9 mouse cellular contexts compared by ENCODE assay signal in the genomic region with DNA sequence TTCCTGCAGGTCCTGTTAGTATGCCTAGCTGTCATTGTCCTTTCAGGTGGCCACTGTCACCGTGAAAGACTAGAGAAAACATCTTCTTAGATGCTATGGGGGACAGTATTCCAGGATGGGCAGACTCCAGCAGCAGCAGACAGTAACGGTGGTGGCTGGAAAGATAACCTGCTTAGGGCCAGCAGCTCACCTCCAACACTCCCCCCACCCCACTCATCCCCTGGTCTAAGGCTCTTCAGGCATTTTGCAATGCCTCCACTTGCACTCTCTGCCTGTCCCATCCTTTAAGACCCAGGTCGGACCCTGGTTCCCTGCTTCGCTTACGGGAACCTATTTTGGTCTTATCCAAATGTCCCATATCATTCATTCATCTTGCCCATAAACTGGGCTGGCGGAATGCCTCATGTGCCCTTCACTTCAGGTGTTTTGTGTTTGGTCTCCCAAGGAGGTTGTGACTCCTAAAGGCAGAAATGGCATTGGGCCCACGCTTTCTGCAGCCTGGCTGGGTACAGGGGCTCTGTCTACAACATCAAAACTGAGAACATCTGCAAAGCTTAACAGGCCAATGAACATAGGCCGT. TPM values are rescaled to one million over a fixed set of nuclear protein-coding genes. Genes with fewer than 3 reads are reported as not detected.
DNase-seq lines count a peak whose midpoint lies in the region; ATAC-seq lines count a peak whose summit lies in the region.
"Had no signal": no experiment of that assay in that cellular context is flagged by ENCODE, and none has a peak within 500 bp of the region (broad histone marks: within the 10 kb centered on the region; RNA-seq: fewer than 3 reads in every experiment).

No protein-coding gene starts in this region.

- peak overlapping the region; percentile 91; the same call in 1 of the 2 replicates for H3K9ac ChIP-seq in kidney, embryonic 14.5 days (ENCODE audit: low read depth, low read length)
- H3K9ac ChIP-seq in embryonic facial prominence, embryonic 12.5 days, result no peak overlapping the region
- peak overlapping the region; percentile 86; the same call in 1 of the 2 replicates for H3K9ac ChIP-seq in midbrain, embryonic 14.5 days (replicated peaks; ENCODE audit: low read length)

- H3K4me2 ChIP-seq in kidney, embryonic 14.5 days (replicated peaks; ENCODE audit: low read depth, low read length), result peak overlapping the region; percentile 86
- peak overlapping the region; percentile 73 for H3K4me2 ChIP-seq in embryonic facial prominence, embryonic 12.5 days (replicated peaks)
- H3K4me2 ChIP-seq in midbrain, embryonic 14.5 days (ENCODE audit: low read length), result peak overlapping the region; percentile 97

- no peaks in the 10 kb centered on the region for H3K27me3 ChIP-seq in kidney, embryonic 14.5 days (ENCODE audit: control insufficient read depth, insufficient read depth, low read length)
- no peaks in the 10 kb centered on the region for H3K27me3 ChIP-seq in embryonic facial prominence, embryonic 12.5 days
- H3K27me3 ChIP-seq in hindbrain, embryonic 10.5 days (ENCODE audit: insufficient read depth, poor library complexity, severe bottlenecking), result peaks cover 57% of the 10 kb centered on the region
- H3K27me3 ChIP-seq in midbrain, embryonic 14.5 days (ENCODE audit: control insufficient read depth, insufficient read depth, low read length), result no peaks in the 10 kb centered on the region

- no peaks in the 10 kb centered on the region for H3K9me3 ChIP-seq in kidney, embryonic 14.5 days (ENCODE audit: control insufficient read depth, low read length)
- no peaks in the 10 kb centered on the region for H3K9me3 ChIP-seq in embryonic facial prominence, embryonic 12.5 days
- no peaks in the 10 kb centered on the region for H3K9me3 ChIP-seq in hindbrain, embryonic 10.5 days
- H3K9me3 ChIP-seq in midbrain, embryonic 14.5 days (ENCODE audit: control insufficient read depth, low read length), result no peaks in the 10 kb centered on the region

- peak overlapping the region; percentile 99 for H3K27ac ChIP-seq in kidney, embryonic 14.5 days (ENCODE audit: low read depth, low read length)
- H3K27ac ChIP-seq in embryonic facial prominence, embryonic 12.5 days, result peak overlapping the region; percentile 100
- peak overlapping the region; percentile 98 for H3K27ac ChIP-seq in hindbrain, embryonic 10.5 days
- H3K27ac ChIP-seq in midbrain, embryonic 14.5 days (replicated peaks; ENCODE audit: low read depth, low read length), result peak overlapping the region; percentile 99

- no peak for ATAC-seq in kidney, embryonic 14.5 days (ENCODE audit: low FRiP score, low TSS enrichment)
- ATAC-seq in embryonic facial prominence, embryonic 12.5 days (ENCODE audit: insufficient number of reproducible peaks, insufficient read depth, low FRiP score, low TSS enrichment), result no peak
- ATAC-seq in midbrain, embryonic 14.5 days (ENCODE audit: low FRiP score, low TSS enrichment), result no peak
- ATAC-seq in erythroid progenitor cell, adult 5-6 weeks (replicated peaks; ENCODE audit: low FRiP score, poor library complexity, severe bottlenecking), result no peak

- no peaks in the 10 kb centered on the region for H3K36me3 ChIP-seq in kidney, embryonic 14.5 days (ENCODE audit: control insufficient read depth, insufficient read depth, low read length)
- H3K36me3 ChIP-seq in embryonic facial prominence, embryonic 12.5 days, result no peaks in the 10 kb centered on the region
- no peaks in the 10 kb centered on the region for H3K36me3 ChIP-seq in hindbrain, embryonic 10.5 days
- no peaks in the 10 kb centered on the region for H3K36me3 ChIP-seq in midbrain, embryonic 14.5 days (ENCODE audit: control insufficient read depth, insufficient read depth, low read length)

- peaks cover 47% of the 10 kb centered on the region for H3K4me1 ChIP-seq in kidney, embryonic 14.5 days (ENCODE audit: control insufficient read depth, insufficient read depth, low read length)
- H3K4me1 ChIP-seq in embryonic facial prominence, embryonic 12.5 days, result peaks cover 57% of the 10 kb centered on the region
- peaks cover 88% of the 10 kb centered on the region for H3K4me1 ChIP-seq in hindbrain, embryonic 10.5 days (replicated peaks)
- peaks cover 74% of the 10 kb centered on the region for H3K4me1 ChIP-seq in midbrain, embryonic 14.5 days (ENCODE audit: control insufficient read depth, insufficient read depth, low read length)

- DNase-seq in kidney, postnatal 14 days, result no peak
- no peak for DNase-seq in hindbrain, embryonic 10.5 days (ENCODE audit: low spot score)
- DNase-seq in midbrain, embryonic 14.5 days, result no peak
- DNase-seq in thymus, postnatal 14 days, result no peak
- no peak for DNase-seq in retina, embryonic 14.5 days (ENCODE audit: low spot score)

- H3K4me3 ChIP-seq in kidney, embryonic 14.5 days (ENCODE audit: low read length), result no peak overlapping the region
- H3K4me3 ChIP-seq in embryonic facial prominence, embryonic 12.5 days, result no peak overlapping the region
- H3K4me3 ChIP-seq in hindbrain, embryonic 10.5 days, result peak overlapping the region; percentile 69
- peak overlapping the region; percentile 61 for H3K4me3 ChIP-seq in midbrain, embryonic 14.5 days (replicated peaks; ENCODE audit: low read depth, low read length)

- 54% methylated on average over 8 of the region's 8 CpGs for WGBS in kidney, embryonic 14.5 days
- 52% methylated on average over 8 of the region's 8 CpGs for WGBS in embryonic facial prominence, embryonic 12.5 days
- WGBS in hindbrain, embryonic 10.5 days, result 52% methylated on average over 8 of the region's 8 CpGs
- 59% methylated on average over 8 of the region's 8 CpGs for WGBS in midbrain, embryonic 14.5 days

RNA-seq across cellular contexts. Expression of a gene that starts 17.0 kb away (rescaled TPM):
- polyA plus RNA-seq in kidney, embryonic 14.5 days (2014; fragmentation: Nextera tagmentation; extraction: Ambion mirVana), result 8.3 and 11.0 TPM in 2 replicates
- 23.0 and 24.4 TPM in 2 replicates for polyA plus RNA-seq in embryonic facial prominence, embryonic 12.5 days (2016; fragmentation: Nextera tagmentation; extraction: Ambion mirVana)
- polyA plus RNA-seq in hindbrain, embryonic 10.5 days (2016; fragmentation: Nextera tagmentation; extraction: Ambion mirVana), result 16.5 and 19.3 TPM in 2 replicates
- 12.4 and 19.4 TPM in 2 replicates for polyA plus RNA-seq in midbrain, embryonic 14.5 days (2014; fragmentation: Nextera tagmentation; extraction: Ambion mirVana)
- 5.9 and 10.5 TPM in 2 replicates for total RNA-seq in erythroid progenitor cell, adult 5-6 weeks (2015; ENCODE audit: low replicate concordance)
- total RNA-seq in erythroid progenitor cell, adult 5-6 weeks (2017; ENCODE audit: low replicate concordance), result 5.5 and 11.9 TPM in 2 replicates

RNA-seq across cellular contexts. Expression of a gene that starts 20.7 kb away (rescaled TPM):
- polyA plus RNA-seq in kidney, embryonic 14.5 days (2014; fragmentation: Nextera tagmentation; extraction: Ambion mirVana), result 40.4 and 41.1 TPM in 2 replicates
- polyA plus RNA-seq in embryonic facial prominence, embryonic 12.5 days (2016; fragmentation: Nextera tagmentation; extraction: Ambion mirVana), result 73.5 and 74.7 TPM in 2 replicates
- polyA plus RNA-seq in hindbrain, embryonic 10.5 days (2016; fragmentation: Nextera tagmentation; extraction: Ambion mirVana), result 22.8 and 35.7 TPM in 2 replicates
- 158 and 199 TPM in 2 replicates for polyA plus RNA-seq in midbrain, embryonic 14.5 days (2014; fragmentation: Nextera tagmentation; extraction: Ambion mirVana)
- not detected in 2 replicates for total RNA-seq in erythroid progenitor cell, adult 5-6 weeks (2015; ENCODE audit: low replicate concordance)
- not detected in 2 replicates for total RNA-seq in erythroid progenitor cell, adult 5-6 weeks (2017; ENCODE audit: low replicate concordance)
- polyA plus RNA-seq: erythroblast, embryonic 14.5 days had no signal

RNA-seq across cellular contexts. Expression of a gene that starts 26.3 kb away (rescaled TPM):
- 102 and 121 TPM in 2 replicates for polyA plus RNA-seq in kidney, embryonic 14.5 days (2014; fragmentation: Nextera tagmentation; extraction: Ambion mirVana)
- polyA plus RNA-seq in embryonic facial prominence, embryonic 12.5 days (2016; fragmentation: Nextera tagmentation; extraction: Ambion mirVana), result 126 and 128 TPM in 2 replicates
- 125 and 159 TPM in 2 replicates for polyA plus RNA-seq in hindbrain, embryonic 10.5 days (2016; fragmentation: Nextera tagmentation; extraction: Ambion mirVana)
- polyA plus RNA-seq in midbrain, embryonic 14.5 days (2014; fragmentation: Nextera tagmentation; extraction: Ambion mirVana), result 79.3 and 88.1 TPM in 2 replicates
- total RNA-seq in erythroid progenitor cell, adult 5-6 weeks (2015; ENCODE audit: low replicate concordance), result 14.7 and 18.0 TPM in 2 replicates
- total RNA-seq in erythroid progenitor cell, adult 5-6 weeks (2017; ENCODE audit: low replicate concordance), result 13.7 and 18.1 TPM in 2 replicates

RNA-seq across cellular contexts. Expression of a gene that starts 46.9 kb away (rescaled TPM):
- polyA plus RNA-seq in kidney, embryonic 14.5 days (2014; fragmentation: Nextera tagmentation; extraction: Ambion mirVana), result 0.26 and 0.34 TPM in 2 replicates
- polyA plus RNA-seq in embryonic facial prominence, embryonic 12.5 days (2016; fragmentation: Nextera tagmentation; extraction: Ambion mirVana), result 0.10 TPM in 1 of 2 replicates, not detected in the other
- polyA plus RNA-seq in hindbrain, embryonic 10.5 days (2016; fragmentation: Nextera tagmentation; extraction: Ambion mirVana), result 0.07 and 0.10 TPM in 2 replicates
- polyA plus RNA-seq in midbrain, embryonic 14.5 days (2014; fragmentation: Nextera tagmentation; extraction: Ambion mirVana), result not detected in 2 replicates
- not detected in 2 replicates for total RNA-seq in erythroid progenitor cell, adult 5-6 weeks (2015; ENCODE audit: low replicate concordance)
- not detected in 2 replicates for total RNA-seq in erythroid progenitor cell, adult 5-6 weeks (2017; ENCODE audit: low replicate concordance)
- polyA plus RNA-seq: erythroblast, embryonic 14.5 days had no signal

Comparison
In these comparisons a context has a peak if more than half of its experiments do, and no peak if none do; other contexts are left out.
1. H3K4me3 ChIP-seq: peak in hindbrain, embryonic 10.5 days (single experiment) and midbrain, embryonic 14.5 days (single experiment); none in kidney, embryonic 14.5 days (single experiment) and embryonic facial prominence, embryonic 12.5 days (single experiment).
2. Peak in every context shown above with its lines, with median percentiles within 50 percentile points of each other: H3K27ac ChIP-seq and H3K4me2 ChIP-seq.